Mouse (Mus musculus) myocyte (in vitro differentiated cells): ENCODE measurements around the gene Amn.

Experiments used
- E2F4 ChIP-seq: IDR thresholded peaks from one replicate; pipeline ENCODE4 v1.6.1; 2011; ENCODE audit warnings: mild to moderate bottlenecking, control low read depth, moderate library complexity; ENCODE audit not compliant: insufficient read depth
- MAX ChIP-seq: IDR thresholded peaks from one replicate; pipeline ENCODE4 v1.6.1; 2011; ENCODE audit warnings: low read depth, mild to moderate bottlenecking, control low read depth
- MYOG ChIP-seq, 3 experiments: IDR thresholded peaks; one replicate each; pipeline ENCODE4 v1.6.1; 2011; ENCODE audit warnings: control low read depth in 2 of 3, low read depth in 2 of 3, mild to moderate bottlenecking in 2 of 3; ENCODE audit not compliant: insufficient read length in 2 of 3, control insufficient read depth in 1 of 3, insufficient read depth in 1 of 3
- POLR2A ChIP-seq: IDR thresholded peaks from one replicate; pipeline ENCODE4 v1.6.1; 2011; ENCODE audit warnings: low read depth, mild to moderate bottlenecking, control low read depth, moderate library complexity; ENCODE audit not compliant: insufficient read length
- POLR2AphosphoS2 ChIP-seq: IDR thresholded peaks from one replicate; pipeline ENCODE4 v1.6.1; 2011; ENCODE audit warnings: low read depth, control low read depth; ENCODE audit not compliant: insufficient read length
- SRF ChIP-seq: IDR thresholded peaks from one replicate; pipeline ENCODE4 v1.6.1; 2011; ENCODE audit warnings: low read depth; ENCODE audit not compliant: control insufficient read depth, insufficient read length
- TCF3 ChIP-seq: IDR thresholded peaks from one replicate; pipeline ENCODE4 v1.6.1; 2011; ENCODE audit warnings: low read depth, control low read depth; ENCODE audit not compliant: insufficient read length

- no peak for TF ChIP-seq POLR2AphosphoS2
- TF ChIP-seq MYOG (IDR thresholded peaks at IDR 0.05; ENCODE audit: control insufficient read depth in 1 of 3, insufficient read depth in 1 of 3, insufficient read length in 2 of 3, low read depth in 2 of 3): no peak
- no peak for TF ChIP-seq MAX
- TF ChIP-seq POLR2A: no peak
- no peak for TF ChIP-seq E2F4
- TF ChIP-seq TCF3: no peak
- no peak for TF ChIP-seq SRF
These were observed 35.3 kb upstream of the Amn start for GRCm38 (mm10) chr12:111235631-111236030.
